Mouse (Mus musculus): ENCODE results near the gene Best2.

Gene Best2

DNA sequence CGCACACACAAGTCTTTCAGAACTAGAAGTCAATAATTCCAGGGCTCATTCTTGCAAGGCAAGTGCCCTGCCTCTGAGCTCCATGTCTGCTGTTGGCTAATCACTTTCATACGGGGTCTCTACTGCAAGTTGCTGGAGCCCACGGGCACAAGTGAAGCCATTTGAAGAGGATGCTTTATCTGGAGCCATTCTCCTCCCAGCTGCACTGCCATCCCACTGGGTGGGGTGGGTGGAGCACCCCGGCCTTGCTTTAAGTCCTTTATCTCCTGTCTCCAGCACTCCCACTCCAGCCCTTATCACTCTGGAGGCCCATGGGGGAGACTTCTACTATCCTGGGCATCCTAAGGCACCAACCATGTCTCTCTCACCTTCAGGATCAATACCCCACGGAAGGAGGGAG is 43.4 kb downstream of the Best2 start:
- CTCF ChIA-PET: interaction anchor here in 1 of 4 experiments (1.1 kb wide), 1 partner anchor 19 kb away, joined by 3 read pairs; the partner anchor contains the start of gene Hook2
- POLR2A ChIA-PET: interaction anchor here in 3 of 4 experiments (0.6 to 30.0 kb wide), 17 partner anchors 10 to 840 kb away, joined by 3 to 992 read pairs (median 5); partner anchors contain the start of genes Hook2 (in 2 of the 3), Junb (in 2 of the 3), Tnpo2 (in 2 of the 3) and Calr (in 1 of the 3)

DNA sequence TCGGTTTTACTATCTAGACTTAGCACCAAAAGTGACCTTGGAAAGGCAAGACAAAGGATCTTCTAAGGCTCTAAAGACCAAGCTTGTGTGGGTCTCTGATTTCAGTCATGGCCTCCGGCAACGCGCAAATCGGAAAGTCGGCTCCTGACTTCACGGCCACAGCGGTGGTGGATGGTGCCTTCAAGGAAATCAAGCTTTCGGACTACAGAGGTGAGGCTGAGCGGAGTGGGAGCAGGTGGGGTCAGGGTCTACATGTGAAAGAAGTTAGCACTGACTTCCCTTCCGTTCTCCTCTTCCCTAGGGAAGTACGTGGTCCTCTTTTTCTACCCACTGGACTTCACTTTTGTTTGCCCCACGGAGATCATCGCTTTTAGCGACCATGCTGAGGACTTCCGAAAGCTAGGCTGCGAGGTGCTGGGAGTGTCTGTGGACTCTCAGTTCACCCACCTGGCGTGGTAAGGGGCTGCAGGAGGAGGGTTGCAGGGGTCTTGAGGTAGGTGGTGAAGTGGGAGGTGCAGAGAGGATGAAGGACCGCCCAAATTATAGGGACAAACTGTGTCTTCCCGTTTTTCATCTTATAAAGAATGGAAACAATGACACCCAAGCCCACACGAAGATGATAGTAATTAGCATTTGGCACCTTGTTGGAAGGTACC is 44.1 kb downstream of the Best2 start:
- ChIA-PET CTCF (interaction anchor here in 1 of 4 experiments (0.9 to 1.1 kb wide), 2 partner anchors 20 to 28 kb away, joined by 3 read pairs; partner anchors contain the start of gene Hook2), POLR2A (interaction anchor here in 3 of 4 experiments (0.6 to 30.0 kb wide), 34 partner anchors 9 to 123 kb away, joined by 3 to 992 read pairs (median 4); partner anchors contain the start of genes Junb (in 3 of the 3), Tnpo2 (in 3 of the 3), Calr (in 2 of the 3) and Dhps (in 2 of the 3))

DNA sequence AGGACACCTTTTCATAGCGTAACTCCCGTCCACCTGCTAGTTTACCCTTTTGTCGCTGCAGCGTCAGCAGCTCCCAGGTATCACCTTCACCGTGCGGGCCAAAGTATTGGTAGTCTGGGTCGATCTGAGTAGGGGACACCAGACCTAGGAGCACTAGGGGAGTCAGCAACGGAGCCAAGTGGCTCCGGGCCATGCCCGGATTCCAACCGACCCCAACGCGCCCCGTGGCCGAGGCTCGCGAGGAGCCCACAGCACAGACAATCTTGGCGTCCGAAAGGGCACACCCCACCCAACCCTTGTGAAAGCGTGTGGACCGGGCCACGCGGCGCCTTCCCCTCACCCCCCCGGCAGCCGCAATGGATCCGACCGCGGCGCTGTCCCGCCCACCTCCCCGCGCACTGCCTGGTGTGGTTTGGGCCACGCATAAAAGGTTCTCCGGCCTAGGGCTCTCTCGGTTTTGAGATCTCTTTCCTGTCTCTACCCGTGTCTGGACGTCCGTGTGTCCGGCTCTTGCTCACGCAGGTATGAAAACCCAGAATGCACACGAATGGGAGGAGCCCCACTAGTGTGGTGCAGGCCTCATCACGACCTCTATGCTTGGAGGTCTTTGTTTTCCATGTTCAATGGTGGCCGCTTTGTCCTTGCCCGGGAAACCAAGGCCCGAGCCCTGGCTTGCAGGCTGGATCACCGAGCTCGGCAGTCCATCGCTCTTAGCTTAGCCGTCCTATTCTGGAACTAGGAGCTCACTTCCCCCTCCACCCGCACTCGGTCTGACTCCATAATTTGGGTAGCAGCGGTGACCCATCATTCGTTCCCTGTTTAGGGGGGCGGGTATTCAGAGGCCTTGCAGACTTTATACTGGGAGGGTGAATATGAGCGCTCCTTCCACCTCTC is 44.8 kb downstream of the Best2 start, which contains the start of the genes Gm49661, Prdx2 and Rnaseh2a:
Gene Gm49661 (minus strand): TSS at position 193 of the 894 bp plus-strand sequence.
Gene Prdx2 (plus strand): TSS at position 347 of the 894 bp plus-strand sequence.
Gene Rnaseh2a (minus strand): TSS at position 527 of the 894 bp plus-strand sequence.
- CTCF ChIA-PET: interaction anchor here in 3 of 4 experiments (0.5 to 1.8 kb wide), 8 partner anchors 13 to 44 kb away, joined by 3 to 6 read pairs (median 3); partner anchors contain the start of gene Hook2 (in 1 of the 3)
- POLR2A ChIA-PET: interaction anchor here (0.6 to 30.0 kb wide), 48 partner anchors 10 to 331 kb away, joined by 3 to 992 read pairs (median 4); partner anchors contain the start of genes Tnpo2 (in 4 of the 4), Junb (in 3 of the 4), Calr (in 2 of the 4) and Dhps (in 2 of the 4)

DNA sequence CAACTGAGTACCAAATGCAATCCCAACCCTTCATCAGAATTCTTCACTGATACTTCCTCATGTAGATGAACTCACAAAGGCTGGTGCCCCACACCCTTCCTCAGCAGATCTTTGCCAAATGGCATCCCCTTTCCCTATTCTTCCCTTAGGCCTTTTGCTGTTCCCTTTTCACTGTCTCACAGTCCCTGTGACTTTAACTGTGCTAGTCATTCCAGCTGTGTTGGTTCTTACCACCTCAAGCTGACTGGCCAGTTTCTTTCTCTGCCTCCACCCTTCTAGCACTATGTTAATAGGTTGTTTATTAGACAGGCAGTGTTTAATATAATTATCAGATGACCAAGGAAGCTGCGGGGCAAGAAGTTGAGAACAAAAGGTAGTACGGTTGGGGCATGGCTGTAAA is 45.7 kb downstream of the Best2 start:
- ChIA-PET POLR2A (interaction anchor here (0.6 to 30.0 kb wide), 37 partner anchors 11 to 332 kb away, joined by 3 to 992 read pairs (median 4); partner anchors contain the start of genes Junb (in 3 of the 4), Dhps (in 2 of the 4), Hook2 (in 2 of the 4) and Tnpo2 (in 2 of the 4)), CTCF (interaction anchor here (0.5 to 2.2 kb wide), 8 partner anchors 12 to 579 kb away, joined by 3 to 8 read pairs (median 4); partner anchors contain the start of gene Hook2 (in 1 of the 4))

DNA sequence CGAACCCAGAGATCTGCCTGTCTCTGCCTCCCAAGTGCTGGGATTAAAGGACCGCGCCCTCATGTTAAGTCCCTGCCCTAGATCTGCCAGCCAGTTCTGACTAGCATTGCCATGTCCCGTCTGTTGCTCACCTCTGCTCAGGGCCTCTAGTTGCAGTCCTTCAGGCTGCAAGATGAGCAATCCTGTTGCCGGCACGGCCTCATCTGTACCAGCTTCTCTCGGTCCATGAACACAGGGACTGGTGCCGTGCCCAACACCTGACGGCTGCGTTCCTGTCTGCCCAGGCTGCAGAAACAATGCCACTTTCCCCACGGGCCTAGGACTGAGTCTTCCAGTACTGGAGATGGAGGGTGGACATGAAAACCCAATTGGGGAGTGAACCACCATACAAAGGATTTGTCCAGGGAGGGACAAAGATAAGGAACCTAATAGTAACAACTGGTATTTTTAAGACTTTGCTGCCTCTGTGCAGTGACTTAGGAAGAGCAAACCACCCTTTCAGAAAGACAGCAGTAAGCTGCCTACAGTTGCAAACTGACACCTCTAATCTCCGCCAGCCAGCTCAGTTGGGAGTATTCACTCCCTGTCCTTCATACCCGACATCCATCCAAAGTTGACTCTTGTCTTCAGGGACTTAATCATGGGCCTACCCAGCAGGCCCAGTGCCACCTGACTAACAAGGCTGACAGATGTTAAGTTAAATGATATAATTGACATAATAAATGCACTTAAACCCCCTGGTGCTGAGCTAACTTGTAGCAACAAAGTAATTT is 46.6 kb downstream of the Best2 start:
- ChIA-PET POLR2A (interaction anchor here in 3 of 4 experiments (0.6 to 30.0 kb wide), 37 partner anchors 11 to 310 kb away, joined by 3 to 992 read pairs (median 5); partner anchors contain the start of genes Tnpo2 (in 3 of the 3), Dhps (in 2 of the 3), Hook2 (in 2 of the 3) and Junb (in 2 of the 3)), CTCF (interaction anchor here (0.7 to 2.8 kb wide), 12 partner anchors 8 to 152 kb away, joined by 3 to 34 read pairs (median 4); partner anchors contain the start of genes Hook2 (in 1 of the 4) and Junb (in 1 of the 4))

DNA sequence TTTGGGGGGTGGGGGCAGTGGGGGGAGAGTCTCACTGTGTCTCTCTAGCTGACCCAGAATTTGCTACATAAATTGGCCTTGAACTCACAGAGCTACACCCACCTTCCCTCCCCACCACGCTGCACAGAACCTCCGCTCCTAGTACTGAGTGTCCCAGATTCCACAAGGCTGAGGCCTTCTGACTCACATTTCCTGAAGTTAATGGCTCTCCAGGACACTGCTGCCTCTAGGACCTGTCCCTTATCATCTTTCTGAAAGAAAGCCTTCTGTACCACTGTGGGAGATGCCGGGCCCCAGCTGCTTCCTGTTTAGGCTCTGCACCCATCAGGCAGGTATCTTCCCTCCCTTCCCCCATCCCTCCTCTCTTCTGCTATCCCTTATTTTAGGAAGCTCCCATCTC is 47.7 kb downstream of the Best2 start:
- POLR2A ChIA-PET: interaction anchor here (0.6 to 30.0 kb wide), 69 partner anchors 9 to 412 kb away, joined by 3 to 992 read pairs (median 4); partner anchors contain the start of genes Calr (in 3 of the 4), Dhps (in 3 of the 4), Hook2 (in 2 of the 4) and Junb (in 2 of the 4)
- CTCF ChIA-PET: interaction anchor here in 3 of 4 experiments (0.5 to 2.8 kb wide), 20 partner anchors 8 to 151 kb away, joined by 3 to 34 read pairs (median 4); partner anchors contain the start of genes Hook2 (in 1 of the 3) and Junb (in 1 of the 3)

DNA sequence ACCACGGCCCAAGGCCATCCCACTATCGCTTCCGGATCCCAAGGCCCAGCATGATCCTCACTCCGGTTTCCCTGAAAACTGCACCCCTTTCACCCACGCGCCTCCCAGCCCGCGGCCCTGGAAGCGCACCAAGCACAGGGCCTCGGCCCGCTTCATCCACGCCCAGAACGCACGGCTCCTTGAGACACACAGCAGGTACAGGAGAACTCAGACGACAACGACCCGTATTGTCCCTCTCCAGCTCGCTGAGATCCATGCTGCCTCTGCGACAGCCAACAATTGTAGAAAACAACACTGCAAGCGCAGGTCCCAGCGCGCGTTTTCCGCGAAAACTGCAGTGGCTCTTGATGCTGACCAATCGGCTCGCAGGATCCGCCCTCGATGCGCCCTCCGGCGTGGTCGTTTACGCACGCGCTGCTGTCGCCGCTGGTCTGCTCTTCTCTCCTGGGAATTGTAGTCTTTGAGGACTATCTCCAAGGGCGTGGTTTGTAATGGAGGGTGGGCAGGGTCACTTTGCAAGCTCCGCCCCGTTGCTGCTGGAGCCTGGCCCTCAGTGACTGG is 48.5 kb downstream of the Best2 start:
- POLR2A ChIA-PET: interaction anchor here (0.5 to 30.0 kb wide), 61 partner anchors 9 to 413 kb away, joined by 3 to 992 read pairs (median 4); partner anchors contain the start of genes Calr (in 3 of the 4), Dhps (in 3 of the 4), Hook2 (in 2 of the 4) and Junb (in 2 of the 4)

DNA sequence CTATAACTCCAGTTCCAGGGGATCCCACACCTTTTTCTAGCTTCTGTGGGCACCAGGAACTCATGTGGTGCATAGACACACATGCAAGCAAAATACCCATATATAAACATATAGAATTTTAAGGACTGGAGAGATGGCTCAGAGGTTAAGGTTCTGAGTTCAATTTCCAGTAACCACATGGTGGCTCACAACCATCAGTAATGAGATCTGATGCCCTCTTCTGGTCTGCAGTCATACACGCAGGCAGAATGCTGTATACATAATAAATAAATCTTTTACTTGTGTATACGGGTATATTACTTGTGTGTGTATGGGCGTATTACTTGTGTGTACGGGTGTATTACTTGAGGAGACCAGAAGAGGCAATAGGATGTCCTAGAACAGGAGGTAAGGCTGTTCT is 50.4 kb downstream of the Best2 start:
- CTCF ChIA-PET: interaction anchor here (0.6 to 1.3 kb wide), 7 partner anchors 12 to 1174 kb away, joined by 3 to 7 read pairs (median 3); partner anchors contain the start of gene Best2 (in 1 of the 4)
- POLR2A ChIA-PET: interaction anchor here in 2 of 4 experiments (0.6 to 30.0 kb wide), 11 partner anchors 10 to 156 kb away, joined by 3 to 992 read pairs (median 3); partner anchors contain the start of genes Hook2 (in 2 of the 2), Junb (in 2 of the 2), Calr (in 1 of the 2) and Dhps (in 1 of the 2)

More for the DNA sequence above, 48.5 kb downstream of the Best2 start:
- CTCF ChIA-PET: interaction anchor here in 3 of 4 experiments (0.6 to 2.8 kb wide), 17 partner anchors 9 to 150 kb away, joined by 3 to 34 read pairs (median 4); partner anchors contain the start of gene Junb (in 1 of the 3)

DNA sequence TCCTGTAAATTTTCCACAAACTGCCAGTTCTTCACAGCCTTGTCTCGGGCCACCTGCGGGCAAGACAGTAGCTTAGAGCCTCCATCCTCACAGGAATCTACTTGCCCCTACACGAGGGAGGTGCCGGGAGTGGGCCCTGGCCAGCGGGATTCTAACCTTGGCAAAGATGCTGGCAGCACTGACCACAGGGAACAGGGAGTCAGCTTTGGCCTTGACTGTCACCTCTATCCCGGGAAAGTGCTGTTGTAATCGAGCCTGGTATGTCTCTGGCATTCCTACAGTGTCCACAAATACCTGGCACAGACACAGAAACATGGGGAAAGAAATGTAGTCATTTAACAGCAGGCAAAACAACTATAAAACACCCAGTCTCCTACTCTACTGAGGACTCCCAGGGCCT is 54.5 kb downstream of the Best2 start:
- ChIA-PET CTCF (interaction anchor here in 1 of 4 experiments (0.7 kb wide), 1 partner anchor 17 kb away, joined by 3 read pairs; no protein-coding TSS in a partner anchor), POLR2A (interaction anchor here in 2 of 4 experiments (0.6 to 30.0 kb wide), 9 partner anchors 23 to 458 kb away, joined by 3 to 963 read pairs (median 4); partner anchors contain the start of genes Hook2 (in 1 of the 2), Junb (in 1 of the 2) and Mast1 (in 1 of the 2))
